Mouse (Mus musculus) retina, adult 2 months (tissue): ENCODE measurements around the gene Rasa4.
"Not testable (repeated sequence)": the region's sequence is repeated elsewhere in the genome, so short reads cannot be mapped to it uniquely, and the experiment has no call there.

Experiments
- DNase-seq: peaks from one replicate; pipeline ENCODE4 v3.0.0-alpha.2; 2012; ENCODE audit warnings: low read depth, low spot score

Rasa4 gene

GRCm38 (mm10) chr5:136109042-136109441, 25.3 kb downstream of the Rasa4 start:
- no peak for DNase-seq

GRCm38 (mm10) chr5:136113546-136113945, 29.8 kb downstream of the Rasa4 start:
- not testable (repeated sequence) for DNase-seq

- peak; percentile 94 for DNase-seq
Observed at GRCm38 (mm10) chr5:136115891-136116783, 32.4 kb downstream of the Rasa4 start, which contains the start of gene Polr2j. Gene Polr2j (plus strand): TSS chr5:136116631.

GRCm38 (mm10) chr5:136116784-136117112, 33.0 kb downstream of the Rasa4 start:
- DNase-seq, result no peak

- DNase-seq, result no peak
Observed at GRCm38 (mm10) chr5:136122165-136122564, 38.4 kb downstream of the Rasa4 start.

- peak; percentile 88 for DNase-seq
Observed at GRCm38 (mm10) chr5:136135571-136136291, 52.0 kb downstream of the Rasa4 start, which contains the start of the genes Lrwd1 and Alkbh4. Gene Lrwd1 (minus strand): TSS chr5:136136074. Gene Alkbh4 (plus strand): TSS chr5:136136146.

- DNase-seq, result no peak
Observed at GRCm38 (mm10) chr5:136136292-136136990, 52.7 kb downstream of the Rasa4 start.

- DNase-seq, result no peak
Observed at GRCm38 (mm10) chr5:136137658-136138274, 54.0 kb downstream of the Rasa4 start.

- DNase-seq, result no peak
Observed at GRCm38 (mm10) chr5:136139393-136139792, 55.7 kb downstream of the Rasa4 start.

GRCm38 (mm10) chr5:136140057-136140482, 56.4 kb downstream of the Rasa4 start:
- no peak for DNase-seq

GRCm38 (mm10) chr5:136142746-136143145, 59.0 kb downstream of the Rasa4 start:
- DNase-seq, result no peak

GRCm38 (mm10) chr5:136143161-136143755, 59.5 kb downstream of the Rasa4 start:
- DNase-seq, result no peak

- DNase-seq, result no peak
Observed at GRCm38 (mm10) chr5:136144606-136145430, 61.1 kb downstream of the Rasa4 start.

- DNase-seq, result no peak
Observed at GRCm38 (mm10) chr5:136146936-136147335, 63.2 kb downstream of the Rasa4 start.

- DNase-seq, result no peak
Observed at GRCm38 (mm10) chr5:136147704-136148103, 64.0 kb downstream of the Rasa4 start.

GRCm38 (mm10) chr5:136149134-136149576, 65.4 kb downstream of the Rasa4 start:
- not testable (repeated sequence) for DNase-seq

GRCm38 (mm10) chr5:136152365-136152764, 68.6 kb downstream of the Rasa4 start:
- no peak for DNase-seq

GRCm38 (mm10) chr5:136155399-136155798, 71.7 kb downstream of the Rasa4 start:
- no peak for DNase-seq

GRCm38 (mm10) chr5:136160084-136160483, 76.4 kb downstream of the Rasa4 start:
- not testable (repeated sequence) for DNase-seq
